Mouse (Mus musculus) c-Kit-positive CD71-positive TER-119-negative erythroid progenitor cells, embryonic 14.5 days (primary cell): ENCODE data around the gene Trim37.

ENCODE experiments used
- DNase-seq: peaks from one replicate; pipeline ENCODE4 v3.0.0-alpha.2; 2013; ENCODE audit warnings: low read depth

Gene Trim37

GRCm38 (mm10) chr11:87126824-87127816 is at the start of gene Trim37:
Trim37 (plus strand) TSS chr11:87127077.
- peak; percentile 83 for DNase-seq

DNA sequence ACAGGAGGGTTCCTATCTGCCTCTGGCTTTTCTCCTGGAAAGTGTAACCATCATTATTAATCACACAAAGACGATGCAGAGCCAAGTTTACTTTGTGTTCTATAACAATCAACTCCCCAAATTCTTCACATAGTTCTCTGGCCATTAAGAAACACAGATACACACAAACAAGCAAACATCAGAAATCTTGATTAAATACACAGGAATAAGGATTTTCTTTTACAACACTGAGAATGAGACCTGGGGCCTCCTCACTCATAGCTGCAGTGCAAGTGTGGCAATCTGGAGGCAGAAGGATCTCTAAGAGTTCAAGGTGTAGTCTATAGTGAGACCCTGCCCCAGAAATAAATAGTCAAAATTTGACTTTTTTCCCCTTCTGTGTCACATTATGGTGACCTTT is 43.2 kb upstream of the Trim37 start:
- no peak for DNase-seq

GRCm38 (mm10) chr11:87085461-87085860 is 41.4 kb upstream of the Trim37 start:
- no peak for DNase-seq

DNA sequence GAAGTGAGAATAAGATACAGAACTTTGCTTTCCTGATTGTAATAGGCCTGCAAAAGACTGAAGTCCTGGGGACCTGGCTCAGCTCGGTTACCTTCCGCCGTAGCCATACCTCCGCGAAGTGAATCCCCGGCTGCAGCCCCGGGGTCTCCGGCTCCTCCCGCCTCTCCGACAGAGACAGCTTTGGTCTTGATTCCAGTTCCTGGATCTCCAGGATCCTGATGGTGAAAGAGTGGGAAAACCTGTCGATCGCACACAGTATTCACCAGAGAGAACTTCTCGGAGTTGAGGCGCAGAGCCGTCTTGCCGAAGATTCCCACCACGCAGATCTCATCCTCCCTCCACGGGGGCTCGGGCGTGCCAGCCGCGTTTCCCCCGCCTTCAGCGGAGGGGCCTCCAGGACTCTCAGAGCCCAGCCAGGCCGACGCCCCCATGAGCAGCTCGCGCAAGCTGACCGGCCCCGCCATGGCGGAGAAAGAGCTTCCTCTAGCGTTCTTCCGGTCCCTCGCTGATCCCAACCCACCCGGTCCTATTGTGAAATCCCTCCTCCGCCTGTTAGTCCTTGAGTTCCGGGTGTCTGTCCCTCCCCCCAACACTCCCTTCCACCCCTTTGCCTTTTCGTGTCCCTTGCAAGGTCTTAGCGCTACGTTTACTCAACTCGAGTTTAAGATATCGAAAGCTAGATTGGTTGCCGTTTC is 40.4 kb upstream of the Trim37 start, which contains the start of gene Smg8:
Smg8 (minus strand) TSS at position 485 of the 695 bp plus-strand sequence.
- DNase-seq, result peak; percentile 89

DNA sequence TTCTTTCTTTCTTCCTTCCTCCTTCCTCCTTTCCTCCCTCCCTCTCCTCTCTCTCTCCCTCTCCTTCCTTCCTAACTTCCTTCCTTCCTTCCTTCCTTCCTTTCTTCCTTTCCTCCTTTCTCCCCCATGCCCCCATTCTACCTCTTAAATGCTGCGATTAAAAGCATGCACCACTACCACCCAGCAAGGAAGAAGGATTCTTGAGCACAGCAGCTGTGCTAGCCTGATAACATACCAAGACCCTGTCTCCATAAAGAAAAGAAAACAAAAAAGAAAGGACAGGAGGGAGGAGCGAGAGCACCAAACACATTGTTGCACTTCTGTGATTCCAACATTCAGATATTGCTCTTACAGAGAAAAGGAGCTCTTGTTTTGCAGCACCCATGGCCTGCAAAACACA is 39.7 kb upstream of the Trim37 start:
- DNase-seq, result no peak

GRCm38 (mm10) chr11:87108409-87108754 is 18.5 kb upstream of the Trim37 start, which contains the start of gene Prr11:
Prr11 (minus strand) TSS chr11:87108708.
- DNase-seq, result no peak

DNA sequence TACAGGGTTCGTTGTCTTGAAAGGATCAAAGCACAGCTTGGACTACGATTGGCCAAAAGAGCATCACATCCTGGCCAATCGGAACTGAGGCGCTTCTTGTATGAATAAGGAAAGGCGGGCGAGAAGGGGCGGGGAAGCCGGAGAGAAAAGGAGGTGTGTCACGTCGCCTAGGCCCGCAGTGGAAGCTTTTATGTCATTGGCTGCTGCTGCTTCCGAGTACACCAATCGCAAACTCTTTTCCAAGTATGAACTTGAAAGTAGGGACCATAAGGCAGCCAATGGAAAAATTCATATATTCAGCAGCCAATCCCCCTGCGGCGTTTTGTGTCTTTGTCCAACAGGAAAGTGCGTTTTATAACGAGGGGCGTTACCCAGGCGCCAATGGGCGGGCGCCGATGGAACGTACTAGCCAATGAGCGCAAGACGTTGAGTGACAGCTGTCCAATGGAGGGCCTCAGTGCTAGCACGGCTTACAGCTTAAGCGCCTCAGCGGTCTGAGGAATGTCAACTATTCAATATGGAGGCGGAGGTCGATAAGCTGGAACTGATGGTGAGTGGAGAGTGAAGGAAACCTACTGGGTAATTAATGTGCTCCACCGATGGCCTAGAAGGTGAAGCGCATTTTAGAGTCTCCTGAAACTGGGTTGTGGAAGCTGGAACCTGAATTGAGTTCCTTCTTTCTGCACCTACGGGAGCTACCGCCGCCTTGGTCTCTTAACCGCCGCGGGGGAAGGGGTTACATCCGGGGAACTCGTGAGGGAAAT is 17.9 kb upstream of the Trim37 start, which contains the start of gene Ska2:
Ska2 (plus strand) TSS at position 480 of the 764 bp plus-strand sequence.
- peak; percentile 99 for DNase-seq

DNA sequence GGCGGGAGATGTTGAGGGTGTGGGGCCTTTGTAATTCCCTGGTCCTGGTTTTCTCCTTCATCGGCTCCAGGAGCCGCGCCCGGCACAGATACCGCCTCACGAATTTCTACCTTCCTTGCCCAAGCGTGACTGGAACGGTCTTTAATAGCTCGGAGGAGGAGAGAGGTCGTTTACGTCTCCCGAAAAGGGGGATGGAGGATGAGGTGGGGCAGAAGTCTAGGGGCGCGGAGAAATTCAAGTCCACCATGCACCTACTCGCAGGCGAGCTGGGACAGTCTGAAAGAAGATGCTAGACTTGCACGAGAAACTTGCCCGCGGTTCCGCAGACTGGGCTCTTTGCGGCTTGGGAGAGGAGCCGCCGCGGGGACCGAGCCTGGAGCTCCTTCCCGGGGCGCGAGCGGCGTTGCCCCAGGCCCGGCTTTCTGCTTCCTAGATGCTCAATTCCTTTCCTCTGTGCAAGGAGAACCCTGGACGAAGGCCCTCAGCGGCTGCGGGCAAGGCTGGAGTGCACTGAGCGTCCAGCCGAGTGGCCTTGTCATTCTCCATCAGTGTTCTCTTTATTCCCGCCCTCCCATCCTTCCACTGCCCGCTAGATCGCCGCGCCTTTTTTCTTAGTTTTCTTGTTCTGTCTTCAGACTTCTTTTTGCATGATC is 17.2 kb upstream of the Trim37 start:
- DNase-seq, result no peak

DNA sequence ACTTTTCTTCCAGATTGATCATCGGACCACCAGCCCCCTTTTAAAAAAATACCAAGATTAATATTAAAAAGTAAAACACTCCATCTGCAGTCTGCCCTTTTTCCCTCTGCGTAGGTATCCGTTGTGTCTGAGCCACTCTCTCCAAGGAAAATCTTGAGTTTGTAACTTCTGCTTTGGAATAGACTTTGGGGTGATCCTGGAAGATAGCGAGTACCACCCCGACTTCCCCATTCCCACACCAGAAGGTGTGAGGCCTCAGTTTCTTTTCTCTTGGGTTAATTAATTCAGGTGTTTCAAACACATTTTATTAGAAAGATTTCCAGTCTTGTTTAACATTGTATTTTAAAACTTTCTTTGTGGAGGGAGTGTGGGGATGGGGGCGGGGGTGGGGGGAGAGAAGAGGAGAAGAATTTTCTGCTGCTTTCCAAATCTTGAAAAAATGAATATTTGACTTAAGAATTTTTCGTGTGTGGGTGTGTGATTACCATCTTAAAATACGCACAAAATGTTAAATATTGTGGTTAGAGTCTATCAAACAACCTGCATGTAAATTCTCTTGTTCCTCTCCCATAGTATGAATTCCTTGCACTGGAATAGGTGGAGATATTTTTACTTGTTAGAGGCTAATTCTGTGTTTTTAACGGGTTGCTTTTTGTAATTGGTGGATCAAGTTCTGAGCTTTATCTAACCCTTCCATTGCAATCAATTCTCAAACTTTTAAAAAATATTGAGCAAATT is 16.5 kb upstream of the Trim37 start:
- DNase-seq, result no peak

DNA sequence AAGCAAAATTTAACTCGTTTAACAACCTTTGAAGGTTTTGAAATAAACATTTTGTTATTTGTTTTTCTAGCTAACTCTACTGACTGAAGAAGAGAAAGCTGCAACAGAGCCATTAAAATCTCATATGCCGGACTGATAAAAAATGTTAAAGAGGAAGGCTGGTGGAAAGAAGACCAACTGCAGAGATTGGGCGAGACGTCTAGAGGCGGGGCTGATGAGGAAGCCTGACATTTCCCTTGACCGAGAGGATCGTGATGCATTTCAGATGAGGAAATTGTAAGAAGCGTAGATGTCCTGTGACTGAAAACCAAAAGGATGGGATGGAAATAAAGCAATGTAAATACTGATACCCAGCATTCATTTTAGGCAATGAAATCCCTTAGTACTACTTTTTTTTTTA is 5.0 kb upstream of the Trim37 start:
- DNase-seq, result no peak

DNA sequence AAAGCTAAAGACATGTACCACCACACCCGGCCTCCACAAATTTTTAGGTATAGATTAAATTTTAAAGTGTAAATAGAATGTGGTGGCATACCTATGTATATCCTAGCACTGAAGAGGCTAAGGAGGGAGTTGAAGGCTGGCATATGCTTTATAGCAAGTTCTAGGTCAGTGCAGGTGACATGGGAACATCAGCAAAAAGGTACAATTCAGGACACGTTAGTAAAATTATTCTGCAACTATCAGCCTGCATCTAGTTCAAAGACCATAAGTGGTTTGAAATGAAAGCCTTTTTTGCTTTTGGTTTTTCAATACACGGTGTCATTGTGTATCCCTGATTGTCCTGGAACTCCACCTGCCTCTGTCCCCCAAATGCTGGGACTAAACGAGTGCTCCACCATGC is 1.3 kb upstream of the Trim37 start:
- no peak for DNase-seq

DNA sequence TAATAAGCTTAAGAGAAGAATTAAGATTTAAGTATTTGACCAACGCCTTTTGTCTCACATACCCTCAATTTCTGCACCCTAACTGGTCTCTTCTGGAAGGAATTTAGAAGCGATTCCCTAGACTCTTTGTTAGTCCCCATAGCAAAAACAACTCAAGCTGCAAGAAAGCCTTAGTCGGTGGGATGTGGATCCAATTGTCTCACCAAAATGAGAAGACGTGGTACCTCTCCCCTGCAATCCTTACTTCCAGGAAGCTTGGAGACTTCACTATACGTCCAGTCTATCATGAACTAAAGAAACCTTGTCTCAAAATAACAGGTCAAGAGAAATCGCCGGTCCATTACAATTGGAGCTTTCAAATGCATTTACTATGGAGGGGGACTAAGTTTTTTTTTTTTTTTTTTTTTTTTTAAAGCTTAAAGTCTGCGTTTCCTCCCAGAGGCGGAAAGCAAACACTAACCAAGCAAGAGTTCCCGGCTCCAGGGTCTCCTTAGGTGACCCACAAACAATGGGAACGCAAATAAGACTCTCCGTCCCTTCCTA is 525 bp upstream of the Trim37 start:
- DNase-seq, result no peak

- DNase-seq, result no peak
Measured at GRCm38 (mm10) chr11:87136233-87136632, 9.4 kb downstream of the Trim37 start.

GRCm38 (mm10) chr11:87158012-87158411 is 31.1 kb downstream of the Trim37 start:
- no peak for DNase-seq

DNA sequence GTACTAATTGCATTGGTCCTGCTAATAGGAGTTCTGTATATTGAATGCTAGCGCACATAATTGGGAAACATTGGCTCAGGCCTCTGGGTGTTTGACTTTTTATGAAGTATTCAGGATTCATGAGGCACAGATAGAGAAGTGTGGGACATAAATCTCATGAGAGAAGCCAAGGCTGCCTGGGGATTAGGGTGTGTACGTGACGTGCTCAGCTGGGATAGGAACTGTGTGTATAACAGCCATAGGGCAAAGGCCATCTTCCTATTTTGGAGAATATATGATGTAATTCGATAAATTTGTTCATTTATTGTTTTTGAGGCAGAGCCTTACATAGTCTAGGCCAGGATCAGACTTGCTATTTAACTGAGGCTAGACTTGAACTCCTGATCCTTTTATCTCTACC is 35.8 kb downstream of the Trim37 start:
- no peak for DNase-seq

DNA sequence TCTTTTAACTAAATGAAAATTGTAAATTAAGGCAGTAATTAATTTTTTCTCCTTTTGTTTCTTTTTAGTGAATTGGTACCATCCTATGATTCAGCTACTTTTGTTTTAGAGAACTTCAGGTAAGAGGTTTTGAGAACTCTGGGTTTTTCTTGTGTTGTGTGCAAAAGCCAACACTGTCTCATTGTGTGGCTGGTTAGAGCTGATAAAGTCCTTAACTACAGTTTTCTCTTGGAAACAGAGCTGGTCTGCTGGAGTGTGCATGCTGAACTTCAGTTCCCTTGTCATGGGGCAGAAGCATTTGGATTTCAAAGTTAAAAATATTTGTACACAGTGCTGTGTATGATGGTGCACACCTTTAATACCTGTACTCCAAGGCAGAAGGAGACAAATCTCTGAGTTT is 36.9 kb downstream of the Trim37 start:
- DNase-seq, result peak; percentile 2

- no peak for DNase-seq
Measured at GRCm38 (mm10) chr11:87173625-87174024, 46.7 kb downstream of the Trim37 start.

DNA sequence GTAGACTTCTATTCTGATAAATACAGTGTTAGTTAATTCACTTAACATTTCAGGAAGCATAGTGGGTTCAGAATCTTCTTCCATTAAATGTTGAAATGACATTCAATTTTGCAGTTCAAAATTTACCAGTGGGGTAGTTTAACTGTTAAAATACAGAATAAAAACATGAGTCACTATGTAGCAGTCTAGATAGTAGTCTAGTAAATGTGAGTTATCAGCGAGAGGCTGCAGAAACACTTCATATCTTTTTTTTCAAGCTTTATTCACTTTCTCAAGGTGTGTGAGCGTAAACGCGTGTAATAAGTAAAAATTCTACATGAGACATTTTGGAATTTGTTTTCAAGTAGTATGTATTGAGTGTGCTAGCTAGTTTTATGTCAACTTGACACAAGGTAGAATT is 48.2 kb downstream of the Trim37 start:
- no peak for DNase-seq

DNA sequence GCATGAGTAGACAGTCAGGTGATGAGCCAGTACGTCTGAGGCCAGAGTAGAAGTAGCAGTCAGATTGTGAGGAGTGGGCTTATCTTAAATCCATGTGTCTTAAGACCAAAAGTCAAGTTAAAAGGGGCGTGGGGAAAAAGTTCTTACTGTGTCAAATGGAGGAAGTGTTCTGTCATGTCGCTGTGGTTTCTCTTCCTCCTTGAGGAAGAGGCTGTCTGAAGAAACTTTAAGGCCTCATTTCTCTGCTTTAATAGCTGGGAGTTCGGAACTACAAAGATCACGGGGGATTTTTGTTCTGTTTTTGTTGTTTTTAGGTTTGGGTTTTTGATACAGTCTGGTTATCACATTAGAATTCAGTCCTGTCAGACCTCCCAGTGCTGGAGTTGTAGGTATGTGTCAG is 85.4 kb downstream of the Trim37 start:
- no peak for DNase-seq

- no peak for DNase-seq
Measured at GRCm38 (mm10) chr11:87222686-87223085, 95.8 kb downstream of the Trim37 start.

- no peak for DNase-seq
Measured at GRCm38 (mm10) chr11:87227056-87227455, 100.2 kb downstream of the Trim37 start.
